Mouse (Mus musculus): ENCODE measurements at regions not wholly inside any gene's neighbourhood (a gene's known extent, or its start where the extent isn't known, plus 50 kb on each side); places are given as distances from the start of the nearest gene placed in this dataset.

DNA sequence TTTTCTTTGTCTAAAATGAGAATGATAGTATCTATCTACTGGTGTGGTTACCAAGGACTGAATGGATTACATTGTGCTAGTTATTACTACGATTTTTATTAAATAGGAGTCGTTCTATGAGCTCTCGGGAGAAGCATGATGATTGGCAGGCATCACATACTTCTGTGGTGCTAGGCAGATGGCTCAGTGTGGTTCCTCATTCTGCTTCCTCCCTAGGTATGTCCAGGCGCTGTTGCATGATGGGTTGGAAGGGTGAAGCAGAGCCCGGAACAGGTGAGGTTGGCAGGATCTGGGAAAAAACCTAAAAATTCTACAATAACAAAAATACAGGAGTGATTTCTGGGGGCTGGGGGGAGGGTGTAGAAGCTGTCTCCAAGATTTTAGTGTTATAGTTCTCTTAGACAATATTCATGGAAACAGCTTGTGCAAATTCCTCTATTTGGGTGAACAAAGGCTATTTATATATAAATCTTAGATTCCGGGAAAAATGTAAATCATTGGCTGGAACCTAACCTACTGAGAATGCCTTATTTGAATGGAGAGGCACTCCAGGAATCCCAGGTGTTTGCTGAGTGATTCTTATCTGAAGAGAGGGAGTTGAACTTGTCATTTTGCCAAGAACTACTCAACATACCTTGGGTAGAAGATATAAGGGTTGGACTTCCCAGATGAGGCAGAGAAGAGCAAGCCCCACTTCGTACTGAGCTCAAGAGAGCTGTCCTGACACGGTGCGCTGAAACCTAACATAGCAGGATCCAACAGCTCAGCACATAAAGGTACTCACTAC lies 68.5 kb upstream of the Irak1bp1 start:
- TF ChIP-seq CTCF (IDR thresholded peaks at IDR 0.05; ENCODE audit: extremely low read depth, insufficient read length, insufficient replicate concordance, low read depth, low read length) (no peak), POLR2A (IDR thresholded peaks at IDR 0.05; ENCODE audit: low read depth, low read length) (no peak)
